Mouse (Mus musculus) spleen, adult 18-20 months (tissue): ENCODE results near the gene Hnrnpul1.
"Not testable (repeated sequence)": the region's sequence is repeated elsewhere in the genome, so short reads cannot be mapped to it uniquely, and the experiment has no call there.

Experiments
- DNase-seq, 2 experiments: peaks; one replicate each; pipeline ENCODE4 v3.0.0; 2022; ENCODE audit warnings: mixed read lengths in 2 of 2

Hnrnpul1 gene

DNA sequence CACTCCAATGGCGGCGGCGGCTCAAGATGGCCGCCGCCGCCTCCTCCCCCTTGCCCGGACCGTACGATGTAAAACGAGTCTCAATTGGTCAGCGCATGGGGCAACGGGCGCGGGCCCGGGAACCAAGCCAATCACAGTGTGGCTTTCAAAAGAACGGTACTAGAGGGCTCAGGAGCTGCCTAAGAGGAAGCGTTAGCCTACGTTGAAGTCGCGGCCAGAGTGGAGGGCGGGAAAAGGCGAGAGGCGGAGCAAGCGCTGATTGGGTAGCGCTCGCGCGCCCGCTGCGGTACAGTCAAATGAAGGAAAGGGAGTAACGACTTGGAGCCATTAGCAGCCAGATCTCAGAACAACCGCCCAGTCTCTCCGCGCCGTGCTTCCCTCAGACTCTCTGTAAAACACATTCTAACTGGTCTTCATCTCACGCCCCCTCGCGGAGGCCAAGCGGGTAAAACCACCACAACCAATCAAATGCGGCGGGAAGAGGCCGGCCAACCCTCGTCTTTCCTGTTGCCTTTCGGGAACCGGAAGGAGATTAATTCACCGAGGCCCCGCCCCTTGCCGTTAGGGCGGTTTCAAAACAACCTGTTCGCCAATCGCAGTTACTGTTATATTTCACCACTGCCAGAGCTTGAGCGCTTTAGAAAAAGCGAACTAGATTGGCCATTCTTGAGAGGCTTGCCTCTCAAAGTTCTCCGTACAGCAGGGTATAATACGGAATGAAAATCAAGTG lies at the start of gene Hnrnpul1:
Gene Hnrnpul1, minus strand, starts transcription at position 20 of the 730 bp plus-strand sequence.
- peak; percentile 97 for DNase-seq

- no peak for DNase-seq
Observed at GRCm38 (mm10) chr7:25803460-25803859, 48.9 kb upstream of the Hnrnpul1 start.

- DNase-seq, result no peak
Observed at GRCm38 (mm10) chr7:25802241-25803125, 47.9 kb upstream of the Hnrnpul1 start.

GRCm38 (mm10) chr7:25801031-25801430 lies 46.5 kb upstream of the Hnrnpul1 start:
- DNase-seq, result no peak

GRCm38 (mm10) chr7:25799369-25799768 lies 44.8 kb upstream of the Hnrnpul1 start:
- DNase-seq, result no peak

GRCm38 (mm10) chr7:25798540-25798939 lies 44.0 kb upstream of the Hnrnpul1 start:
- no peak for DNase-seq

- no peak for DNase-seq
Observed at GRCm38 (mm10) chr7:25794775-25795174, 40.2 kb upstream of the Hnrnpul1 start.

DNA sequence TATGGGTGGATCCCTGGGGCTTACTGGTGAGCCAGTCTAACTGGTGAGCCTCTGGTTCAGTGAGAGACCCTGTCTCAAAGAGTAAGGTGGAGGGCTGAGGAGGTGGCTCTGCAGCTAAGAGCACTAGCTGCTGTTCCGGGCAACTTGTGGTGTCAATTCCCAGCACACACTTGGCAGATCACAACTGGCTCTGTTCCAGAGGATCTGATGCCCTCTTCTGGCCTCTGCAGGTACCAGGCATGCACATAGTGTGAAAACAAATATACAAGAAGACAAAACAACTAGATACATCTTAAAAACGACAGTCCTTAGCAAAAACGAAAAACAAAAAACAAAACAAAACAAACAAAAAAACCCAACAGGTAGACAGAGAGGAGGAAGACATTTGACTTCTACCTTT lies 39.1 kb upstream of the Hnrnpul1 start:
- peak in 1 of 2 experiments; percentile 47 for DNase-seq

DNA sequence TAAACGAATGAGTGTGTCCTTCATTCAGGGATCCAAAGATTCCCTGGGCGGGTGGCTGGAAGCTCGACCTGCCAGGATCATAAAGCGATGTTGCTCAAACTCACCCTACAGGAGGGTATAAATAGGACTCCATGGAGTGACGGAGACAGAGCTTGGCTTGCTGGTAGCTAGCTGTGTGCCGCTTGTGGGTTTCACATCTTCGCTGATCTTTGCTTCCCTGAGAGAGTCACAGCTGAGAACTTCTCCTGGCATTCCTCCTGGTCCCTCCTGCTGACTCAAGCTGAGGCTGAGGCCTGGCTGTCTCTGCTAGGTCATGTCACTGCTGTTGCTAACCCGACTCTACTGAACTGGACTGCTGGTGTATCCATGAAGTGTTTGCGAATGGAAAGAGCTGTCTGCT lies 38.4 kb upstream of the Hnrnpul1 start:
- not testable (repeated sequence) for DNase-seq

- DNase-seq, result no peak
Observed at GRCm38 (mm10) chr7:25790615-25791014, 36.1 kb upstream of the Hnrnpul1 start.

DNA sequence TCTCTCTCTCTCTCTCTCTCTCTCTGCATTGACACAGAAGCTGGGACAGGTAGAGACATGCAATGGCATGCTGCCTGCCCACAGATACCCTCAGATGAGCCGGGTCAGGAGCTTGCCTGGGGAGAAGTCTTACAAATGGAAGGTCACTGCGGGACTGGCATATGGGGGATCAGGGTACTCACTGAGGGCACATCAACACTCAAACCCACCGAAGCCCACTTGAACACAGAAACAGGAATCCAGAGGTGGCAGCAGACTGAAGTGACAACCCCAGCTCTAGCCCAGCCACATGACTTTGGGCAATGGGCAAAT lies 34.5 kb upstream of the Hnrnpul1 start:
- DNase-seq, result no peak

- peak in 1 of 2 experiments; percentile 29 for DNase-seq
Observed at GRCm38 (mm10) chr7:25788220-25789128, 33.9 kb upstream of the Hnrnpul1 start, which contains the start of gene Axl. Axl (minus strand) TSS chr7:25788705.

- no peak for DNase-seq
Observed at GRCm38 (mm10) chr7:25787456-25788219, 33.1 kb upstream of the Hnrnpul1 start.

DNA sequence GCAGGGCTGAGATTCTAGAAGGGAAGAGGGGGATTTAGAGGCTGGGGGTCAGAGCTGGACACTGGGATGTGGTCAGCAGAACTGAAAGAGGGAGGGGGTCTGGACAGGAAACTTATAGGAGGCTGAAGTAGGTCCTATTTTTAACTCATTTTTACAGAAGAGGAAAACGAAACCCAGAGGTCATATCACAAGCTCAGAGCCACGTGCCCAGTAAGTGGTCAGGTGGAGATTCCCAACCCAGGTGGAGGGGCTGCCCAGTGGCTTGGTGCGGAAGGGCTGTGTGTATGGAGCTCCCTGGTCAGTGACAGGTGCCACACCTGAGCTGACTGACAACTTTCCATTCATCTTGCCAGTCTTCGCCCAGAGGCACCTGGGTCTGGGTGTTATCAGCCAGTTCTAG lies 32.4 kb upstream of the Hnrnpul1 start:
- DNase-seq, result no peak

DNA sequence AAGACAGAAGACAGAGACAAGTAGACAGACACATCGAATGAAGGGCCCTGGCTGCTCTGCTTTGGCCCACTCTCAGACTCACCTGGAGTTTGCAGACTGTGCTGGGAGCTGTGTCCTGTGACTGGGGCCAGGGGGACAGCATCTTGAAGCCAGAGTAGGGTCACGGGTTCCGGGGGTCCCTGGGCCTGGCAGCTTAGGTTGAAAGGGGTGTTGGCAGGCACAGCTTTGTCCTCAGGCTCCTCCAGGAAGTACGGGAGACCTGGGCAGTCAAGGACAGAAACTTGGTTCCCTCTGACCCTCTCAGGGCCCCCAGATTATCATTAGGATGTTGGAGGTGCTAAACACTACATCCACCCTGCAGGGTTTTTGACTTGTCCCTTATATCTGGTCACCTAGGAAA lies 31.2 kb upstream of the Hnrnpul1 start:
- no peak for DNase-seq

GRCm38 (mm10) chr7:25784808-25785207 lies 30.3 kb upstream of the Hnrnpul1 start:
- no peak for DNase-seq

DNA sequence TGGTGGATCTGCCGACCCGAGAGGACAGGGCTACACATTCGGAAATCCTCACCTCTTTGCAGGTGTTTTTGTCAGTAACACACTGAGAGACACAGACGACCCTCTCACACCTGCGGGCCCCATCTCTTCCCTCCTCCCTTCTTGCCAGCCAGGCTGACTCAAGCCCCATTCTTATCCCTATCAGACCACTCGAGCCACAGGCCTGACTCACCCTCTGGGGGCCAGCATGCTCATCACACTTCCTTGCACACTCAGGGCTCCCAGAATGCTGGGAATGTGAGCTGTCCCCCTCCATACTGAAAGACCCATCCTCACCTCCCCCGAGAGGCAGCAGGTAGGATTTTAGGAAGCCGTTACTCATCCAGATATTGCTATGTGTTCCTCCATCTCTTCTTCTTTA lies 29.2 kb upstream of the Hnrnpul1 start:
- no peak for DNase-seq

DNA sequence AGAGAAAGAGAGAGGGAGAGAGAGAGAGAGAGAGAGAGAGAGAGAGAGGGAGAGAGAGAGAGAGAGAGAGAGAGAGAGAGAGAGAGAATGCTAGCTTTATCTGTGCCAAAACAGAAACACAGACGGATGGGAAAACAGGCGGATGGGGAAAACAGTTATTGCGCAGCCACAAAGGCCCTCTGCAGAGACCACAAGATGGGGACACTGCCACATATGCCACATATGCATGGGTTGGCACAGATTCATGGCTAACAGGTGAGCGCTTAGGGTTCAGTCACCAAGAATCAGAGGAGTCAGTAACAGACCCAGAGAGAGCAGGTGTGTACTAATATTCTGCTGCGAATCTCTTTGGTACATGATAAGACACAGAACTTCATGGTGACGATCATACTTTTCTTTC lies 28.2 kb upstream of the Hnrnpul1 start:
- DNase-seq, result no peak

- DNase-seq, result no peak
Observed at GRCm38 (mm10) chr7:25781937-25782610, 27.5 kb upstream of the Hnrnpul1 start.

DNA sequence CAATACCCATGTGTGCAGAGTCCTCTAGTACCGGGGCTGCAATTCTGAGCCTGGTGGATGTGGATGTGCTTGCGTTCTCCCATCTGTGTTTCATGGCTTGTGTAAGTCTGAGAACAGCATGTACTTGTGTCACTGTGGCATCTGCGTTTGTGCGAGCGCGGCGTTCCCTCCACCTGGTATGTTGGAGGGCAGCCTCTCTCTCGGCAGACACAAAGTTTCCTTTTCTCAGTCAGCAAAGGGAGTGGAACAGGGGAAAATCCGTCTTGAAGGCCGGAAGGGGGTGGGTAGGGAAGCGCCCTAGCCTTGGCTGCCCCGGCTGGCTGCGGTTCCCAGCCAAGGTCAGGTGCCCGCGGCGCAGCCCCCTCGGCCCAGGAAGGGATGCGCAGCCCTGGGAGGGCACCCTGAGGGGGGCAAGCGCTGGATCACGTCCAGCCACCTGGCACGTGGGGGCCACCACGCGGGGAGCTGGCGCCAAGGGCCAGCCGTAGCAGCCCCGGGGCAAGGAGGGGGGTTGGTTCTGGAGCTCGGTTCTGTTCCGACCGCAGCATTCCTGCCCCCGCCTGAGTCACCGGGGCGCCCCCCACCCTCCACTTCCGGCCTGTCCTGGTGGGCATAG lies 26.9 kb upstream of the Hnrnpul1 start:
- peak in 1 of 2 experiments; percentile 20 for DNase-seq

DNA sequence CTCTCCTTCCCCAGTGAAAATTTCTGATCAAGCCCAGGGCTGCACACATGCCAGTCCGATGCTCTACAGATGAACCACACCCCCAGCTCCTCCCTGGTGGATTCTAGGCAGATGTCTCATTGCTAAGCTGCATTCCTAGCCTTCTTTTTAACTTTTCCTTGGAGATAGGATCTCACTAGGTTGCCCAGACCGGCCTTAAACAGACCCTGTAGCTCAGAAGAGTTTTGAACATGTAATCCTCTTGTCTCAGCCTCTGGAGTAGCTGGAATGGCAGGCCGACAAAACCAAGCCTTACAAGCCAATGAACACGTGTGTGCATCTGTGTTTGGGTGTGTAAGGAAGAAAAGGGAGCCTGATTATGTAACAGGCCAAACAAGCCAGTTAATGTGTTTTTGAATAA lies 26.2 kb upstream of the Hnrnpul1 start:
- DNase-seq, result no peak
